Mouse (Mus musculus) kidney, embryonic 16.5 days (tissue): ENCODE data around the gene Mslnl. TPM values are rescaled to one million over a fixed set of nuclear protein-coding genes. Genes with fewer than 3 reads are reported as not detected.

Experiments used
- ATAC-seq: fragments of 200-750 bp; cut with Nextera tagmentation; 2 replicates; pipeline ENCODE4 v1.8.0; 2017; ENCODE audit warnings: moderate TSS enrichment; ENCODE audit not compliant: low FRiP score, low TSS enrichment
- H3K27ac ChIP-seq: fragments of 300-500 bp; sonication (generic); 2 replicates; pipeline ENCODE4 v1.5.1; 2014; ENCODE audit warnings: low read length
- H3K27me3 ChIP-seq: fragments of 300-500 bp; sonication (generic); 2 replicates; pipeline ENCODE4 v1.6.1; 2014; ENCODE audit warnings: low read length, control low read depth, mixed read lengths; ENCODE audit not compliant: insufficient read depth
- H3K36me3 ChIP-seq: fragments of 300-500 bp; sonication (generic); 2 replicates; pipeline ENCODE4 v1.6.1; 2014; ENCODE audit warnings: low read length, control low read depth, mixed read lengths; ENCODE audit not compliant: insufficient read depth
- H3K4me1 ChIP-seq: fragments of 300-500 bp; sonication (generic); 2 replicates; pipeline ENCODE4 v1.6.1; 2014; ENCODE audit warnings: low read length, control low read depth, mixed read lengths; ENCODE audit not compliant: insufficient read depth
- H3K4me2 ChIP-seq: fragments of 300-500 bp; sonication (generic); replicated peaks from 2 replicates; pipeline ENCODE4 v1.6.1; 2014; ENCODE audit warnings: low read depth, low read length
- H3K4me3 ChIP-seq: fragments of 300-500 bp; sonication (generic); 2 replicates; pipeline ENCODE4 v1.5.1; 2014; ENCODE audit warnings: mild to moderate bottlenecking, low read length
- H3K9ac ChIP-seq: fragments of 300-500 bp; sonication (generic); replicated peaks from 2 replicates; pipeline ENCODE4 v1.6.1; 2014; ENCODE audit warnings: low read length
- H3K9me3 ChIP-seq: fragments of 300-500 bp; sonication (generic); 2 replicates; pipeline ENCODE4 v1.6.1; 2016; ENCODE audit warnings: low read length, control low read depth
- WGBS: fragments of 180-500 bp; shearing (Covaris S2); extraction: QIAGEN DNeasy Blood & Tissue Kit; methylation state at CpG from one replicate; pipeline ENCODE4 v1.1.7; 2014; 5-methylcytosine and 5-hydroxymethylcytosine counted together
- microRNA-seq: library from miRNA; unstranded; fragments of <30 nt; microRNA quantifications from one replicate; pipeline ENCODE4, GENCODE M21; 2016
- polyA plus RNA-seq: library from polyadenylated mRNA; unstranded; fragments of >200 nt; fragmentation: Nextera tagmentation; extraction: Ambion mirVana; gene quantifications from 2 replicates; pipeline ENCODE4 v1.2.1, GENCODE M21; 2015

The Mslnl gene
- polyA plus RNA-seq, 1 experiment from 2014 or later = not detected

DNA sequence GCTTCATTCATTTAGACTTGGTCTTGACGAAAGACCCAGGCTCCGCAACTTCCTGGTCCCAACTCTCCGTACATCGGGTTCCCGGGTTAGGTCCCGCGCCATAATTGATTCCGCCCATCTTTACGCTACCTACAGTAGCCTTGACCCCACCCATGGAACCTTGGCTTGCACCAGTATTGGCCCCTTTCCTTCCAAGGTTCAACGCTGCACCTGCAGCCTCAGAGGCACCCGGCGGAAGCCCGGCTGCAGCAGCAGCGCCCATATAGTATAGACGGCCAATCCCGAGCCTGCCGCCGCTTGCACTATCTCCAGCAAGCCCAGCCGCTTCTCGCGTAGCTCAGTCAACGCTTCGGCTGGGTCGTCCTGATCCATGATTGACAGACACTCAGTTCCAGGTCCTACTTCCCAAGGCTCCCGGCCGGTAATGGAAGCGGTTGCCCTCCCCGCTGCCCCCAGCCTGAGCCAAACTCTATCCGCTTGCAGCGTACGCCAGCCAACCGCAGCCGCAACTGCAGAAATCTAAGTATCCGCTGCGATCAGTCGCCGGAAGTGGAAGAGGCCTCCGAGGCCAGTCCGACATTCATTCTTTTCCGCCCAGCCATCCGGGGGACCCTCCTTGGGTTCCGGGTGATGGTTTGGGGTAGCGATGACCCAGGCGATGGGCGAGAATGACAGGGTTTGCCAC lies 56.1 kb downstream of the Mslnl start:
- WGBS = under 1% methylated on average over 45 of the region's 45 CpGs
- H3K27ac ChIP-seq = peak overlapping the region; percentile 99
- no peaks in the 10 kb centered on the region for H3K27me3 ChIP-seq
- H3K4me2 ChIP-seq = peak overlapping the region; percentile 93
- peak overlapping the region; percentile 85 for H3K9ac ChIP-seq
- 0 out of 2 replicates have a peak, but pooled peaks cover 2% of the 10 kb centered on the region for H3K36me3 ChIP-seq
- H3K9me3 ChIP-seq = no peaks in the 10 kb centered on the region
- ATAC-seq = peak; percentile 42
- H3K4me3 ChIP-seq = peak overlapping the region; percentile 95
- H3K4me1 ChIP-seq = peaks cover 56% of the 10 kb centered on the region

DNA sequence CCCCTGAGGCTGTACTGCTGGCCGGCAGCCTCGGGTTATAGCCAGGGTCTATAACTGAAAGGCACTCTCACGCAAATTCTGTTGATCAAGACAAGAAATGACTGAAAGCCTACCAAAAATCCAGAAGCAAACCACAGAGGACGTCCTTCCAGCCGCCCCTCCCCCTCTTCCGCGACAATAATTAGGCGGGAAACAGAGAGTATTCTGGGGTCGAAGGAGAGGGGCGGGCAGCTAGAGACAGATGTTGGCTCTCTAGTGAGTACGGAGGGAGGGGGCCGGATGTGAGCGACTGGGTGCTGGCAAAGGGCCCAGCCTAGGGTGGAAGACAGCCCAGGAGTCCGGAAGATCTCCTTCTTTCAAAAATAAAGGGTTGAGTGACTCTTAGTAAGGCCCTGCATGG lies 56.8 kb downstream of the Mslnl start, which contains the start of gene Fam173a:
Fam173a (minus strand) TSS at position 287 of the 400 bp plus-strand sequence.
- Histone ChIP-seq H3K27me3 (no peaks in the 10 kb centered on the region), H3K36me3 (0 out of 2 replicates have a peak, but pooled peaks cover 2% of the 10 kb centered on the region), H3K27ac (peak within 1 kb of the TSS; percentile 99), H3K9ac (peak within 1 kb of the TSS; percentile 85), H3K4me2 (peak within 1 kb of the TSS; percentile 93), H3K4me3 (peak within 1 kb of the TSS; percentile 95), H3K4me1 (peaks cover 62% of the 10 kb centered on the region), H3K9me3 (no peaks in the 10 kb centered on the region)
- WGBS = under 1% methylated on average over 12 of the region's 14 CpGs
- ATAC-seq = peak; percentile 61

DNA sequence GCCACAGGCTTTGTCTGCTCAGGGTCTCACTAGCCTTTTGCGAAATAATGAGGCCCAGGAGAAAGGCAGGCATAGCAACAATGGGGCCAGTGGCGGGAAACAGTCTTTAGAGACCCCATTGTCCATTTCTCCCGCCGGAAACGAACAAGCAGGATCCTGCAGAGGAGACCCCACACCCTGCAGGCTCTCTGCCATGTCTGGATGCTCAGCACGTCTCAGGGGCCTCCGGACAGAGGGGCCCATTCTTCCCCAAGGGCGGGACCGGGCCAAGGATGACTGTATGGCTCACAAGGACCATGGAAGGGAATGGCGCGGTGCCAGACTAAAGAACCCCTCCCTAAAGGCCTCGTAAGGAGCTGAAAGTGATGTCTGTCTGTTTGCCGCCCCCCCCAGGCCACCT lies 58.4 kb downstream of the Mslnl start:
- Histone ChIP-seq H3K9ac (no peak overlapping the region), H3K4me1 (peaks cover 63% of the 10 kb centered on the region), H3K4me3 (no peak overlapping the region), H3K27me3 (no peaks in the 10 kb centered on the region), H3K9me3 (no peaks in the 10 kb centered on the region), H3K4me2 (no peak overlapping the region), H3K36me3 (0 out of 2 replicates have a peak, but pooled peaks cover 2% of the 10 kb centered on the region), H3K27ac (peak overlapping the region; percentile 5; the same call in 1 of the 2 replicates)
- WGBS = 79% methylated on average over 13 of the region's 13 CpGs
- ATAC-seq = no peak

DNA sequence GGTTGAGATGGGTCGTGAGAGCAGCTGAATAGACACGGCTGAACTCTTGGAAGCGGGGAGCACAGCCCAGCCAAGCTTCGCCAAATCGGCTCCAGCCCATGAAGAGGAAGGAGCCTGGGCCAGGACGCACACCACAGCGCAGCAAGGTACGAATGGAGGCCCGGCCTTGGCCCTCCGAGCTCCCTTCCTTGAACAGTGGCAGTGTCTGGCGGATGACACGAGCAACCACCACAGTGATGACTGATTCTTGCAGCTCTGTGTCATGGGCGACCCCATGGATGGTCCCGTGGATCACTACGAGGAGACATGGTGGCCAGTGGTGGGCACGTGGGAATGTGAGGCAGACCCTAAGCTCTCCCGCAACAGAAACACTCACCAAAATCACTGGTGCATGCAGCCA lies 59.2 kb downstream of the Mslnl start:
- no peak for ATAC-seq
- Histone ChIP-seq H3K9ac (peak overlapping the region; percentile 81; the same call in 1 of the 2 replicates), H3K27ac (no peak overlapping the region), H3K4me1 (peaks cover 63% of the 10 kb centered on the region), H3K4me3 (peak overlapping the region; percentile 72; the same call in 1 of the 2 replicates), H3K36me3 (no peaks in the 10 kb centered on the region), H3K27me3 (no peaks in the 10 kb centered on the region), H3K9me3 (no peaks in the 10 kb centered on the region), H3K4me2 (peak overlapping the region; percentile 74)
- WGBS = 77% methylated on average over 17 of the region's 17 CpGs

DNA sequence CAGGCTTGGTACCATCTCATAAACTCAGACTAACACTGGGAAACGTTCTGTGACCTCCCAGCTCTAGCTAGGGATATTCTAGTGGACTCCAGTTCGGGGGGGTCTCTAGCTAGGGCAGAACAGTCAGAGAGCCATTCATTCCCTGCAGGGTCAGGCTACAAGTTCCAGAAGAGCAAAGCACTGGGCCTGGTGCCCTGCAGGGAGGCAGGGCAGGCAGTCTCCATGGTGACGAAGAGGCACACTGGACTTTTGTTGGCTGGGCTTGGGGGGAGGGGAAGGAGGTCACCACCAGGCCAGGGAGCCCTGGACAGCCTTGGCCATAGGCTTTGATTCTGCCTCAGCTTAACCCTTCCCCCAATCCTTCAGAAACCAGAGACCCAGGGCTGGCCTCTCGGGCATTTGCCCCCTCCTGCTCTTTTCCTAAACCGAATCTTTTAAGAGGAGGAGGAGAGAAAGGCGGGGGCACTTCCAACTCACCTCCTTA lies 59.8 kb downstream of the Mslnl start, which contains the start of gene AC134908.4:
AC134908.4 (minus strand) TSS at position 51 of the 484 bp plus-strand sequence.
- Histone ChIP-seq H3K9ac (peak within 1 kb of the TSS; percentile 81), H3K27ac (peak within 1 kb of the TSS; percentile 58; the same call in 1 of the 2 replicates), H3K36me3 (no peaks in the 10 kb centered on the region), H3K4me3 (peak within 1 kb of the TSS; percentile 72), H3K27me3 (no peaks in the 10 kb centered on the region), H3K4me2 (peak within 1 kb of the TSS; percentile 74), H3K4me1 (peaks cover 59% of the 10 kb centered on the region), H3K9me3 (no peaks in the 10 kb centered on the region)
- 9% methylated on average over 6 of the region's 6 CpGs for WGBS
- peak; percentile 23 for ATAC-seq

DNA sequence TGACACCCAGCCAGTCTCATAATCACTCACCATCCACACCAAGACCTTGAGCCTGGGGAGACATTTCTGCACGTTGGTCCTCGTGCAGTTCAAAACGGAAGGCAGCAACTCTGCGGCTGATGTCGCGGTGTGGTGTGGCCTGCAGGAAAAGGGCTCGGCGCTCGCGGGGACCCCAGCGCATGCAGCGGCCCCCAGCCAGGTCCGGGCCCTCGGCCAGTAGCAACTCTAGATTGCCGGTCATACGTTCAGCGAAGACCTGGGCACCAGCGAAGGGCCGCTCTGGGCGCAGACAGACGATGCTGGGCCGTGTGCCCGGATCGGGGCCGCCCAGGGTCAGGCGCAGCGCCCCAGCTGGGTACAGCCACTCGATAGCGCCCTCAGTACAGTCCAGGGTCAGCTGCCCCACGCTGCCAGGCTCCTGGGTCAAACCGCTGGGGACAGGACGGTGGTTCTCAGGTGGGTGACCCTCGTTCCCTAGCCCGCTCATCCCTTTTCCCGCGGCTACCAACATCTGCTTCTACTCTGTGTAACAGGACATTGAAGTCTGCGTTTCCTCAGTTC lies 60.4 kb downstream of the Mslnl start:
- no peaks in the 10 kb centered on the region for H3K27me3 ChIP-seq
- H3K9ac ChIP-seq = peak overlapping the region; percentile 81
- no peaks in the 10 kb centered on the region for H3K36me3 ChIP-seq
- WGBS = 1% methylated on average over 37 of the region's 37 CpGs
- H3K9me3 ChIP-seq = no peaks in the 10 kb centered on the region
- peak overlapping the region; percentile 58; the same call in 1 of the 2 replicates for H3K27ac ChIP-seq
- peaks cover 53% of the 10 kb centered on the region for H3K4me1 ChIP-seq
- peak overlapping the region; percentile 74 for H3K4me2 ChIP-seq
- peak overlapping the region; percentile 72 for H3K4me3 ChIP-seq
- ATAC-seq = no peak

DNA sequence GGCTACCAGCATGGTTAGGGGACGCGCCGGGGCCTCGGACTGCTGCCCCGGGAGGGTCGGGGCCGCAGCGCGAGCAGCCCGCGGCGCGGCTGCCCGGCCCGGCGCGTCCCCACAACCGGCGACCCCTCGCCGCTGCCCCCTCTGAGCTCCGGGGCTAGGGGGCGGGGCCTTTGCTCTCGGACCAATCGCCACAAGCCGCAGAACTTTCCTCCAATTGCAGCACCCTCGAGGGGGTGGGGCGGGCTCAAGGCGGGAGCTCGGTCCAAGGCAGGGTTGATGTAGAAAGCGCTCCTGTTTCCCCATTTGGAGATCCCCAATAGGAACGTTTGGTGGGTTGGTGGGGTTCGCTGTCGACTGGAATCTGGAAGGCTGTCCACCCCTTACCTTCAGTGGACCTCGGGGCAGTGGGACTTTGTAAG lies 61.1 kb downstream of the Mslnl start, which contains the start of gene Metrn:
Metrn (minus strand) TSS at position 186 of the 419 bp plus-strand sequence.
- Histone ChIP-seq H3K27me3 (no peaks in the 10 kb centered on the region; the same call in 1 of the 2 replicates), H3K4me2 (peak within 1 kb of the TSS; percentile 74), H3K4me1 (peaks cover 50% of the 10 kb centered on the region), H3K36me3 (no peaks in the 10 kb centered on the region), H3K9ac (peak within 1 kb of the TSS; percentile 81), H3K27ac (peak within 1 kb of the TSS; percentile 62), H3K9me3 (no peaks in the 10 kb centered on the region), H3K4me3 (peak within 1 kb of the TSS; percentile 72)
- peak; percentile 80 for ATAC-seq
- 0% methylated on average over 35 of the region's 35 CpGs for WGBS

Small RNA genes within 50 kb of the gene (microRNA-seq; reads per million reads assigned to microRNA genes)
- gene Gm25083 (not detected), gene Mir6966 (not detected)

Other genes with a start within 250 kb of the Mslnl start
- gene Sstr5, start 238.8 kb upstream of the Mslnl start, polyA plus RNA-seq = 0.13 TPM in 1 of 2 replicates, not detected in the other
- gene Sox8, start 165.4 kb upstream of the Mslnl start, polyA plus RNA-seq = 3.3 and 5.3 TPM in 2 replicates
- 32.7 and 35.4 TPM in 2 replicates for gene Lmf1, start 157.0 kb upstream of the Mslnl start, polyA plus RNA-seq
- 0.40 and 1.2 TPM in 2 replicates for gene Gng13, start 18.9 kb upstream of the Mslnl start, polyA plus RNA-seq
- 38.1 and 41.2 TPM in 2 replicates for gene Chtf18, start 8.6 kb upstream of the Mslnl start, polyA plus RNA-seq
- gene Rpusd1, start 8.4 kb upstream of the Mslnl start, polyA plus RNA-seq = 26.2 and 26.8 TPM in 2 replicates
- 6.9 and 7.8 TPM in 2 replicates for gene Msln, start 18.3 kb downstream of the Mslnl start, polyA plus RNA-seq
- gene Narfl, start 37.7 kb downstream of the Mslnl start, polyA plus RNA-seq = 37.9 and 39.2 TPM in 2 replicates
- gene Haghl, start 49.6 kb downstream of the Mslnl start, polyA plus RNA-seq = 79.8 and 83.7 TPM in 2 replicates
- gene Ccdc78, start 50.5 kb downstream of the Mslnl start, polyA plus RNA-seq = 0.16 and 0.46 TPM in 2 replicates
- 105 and 109 TPM in 2 replicates for gene Fam173a, start 56.9 kb downstream of the Mslnl start, polyA plus RNA-seq
- gene AC134908.4, start 59.6 kb downstream of the Mslnl start, polyA plus RNA-seq = 0.40 and 0.57 TPM in 2 replicates
- gene Metrn, start 61.1 kb downstream of the Mslnl start, polyA plus RNA-seq = 56.8 and 57.1 TPM in 2 replicates
- 1.4 and 2.0 TPM in 2 replicates for gene Fbxl16, start 73.0 kb downstream of the Mslnl start, polyA plus RNA-seq
- gene Wdr24, start 87.6 kb downstream of the Mslnl start, polyA plus RNA-seq = 33.1 and 35.3 TPM in 2 replicates
- 72.3 and 73.0 TPM in 2 replicates for gene Jmjd8, start 92.8 kb downstream of the Mslnl start, polyA plus RNA-seq
- 387 and 393 TPM in 2 replicates for gene Stub1, start 97.4 kb downstream of the Mslnl start, polyA plus RNA-seq
- 3.3 and 4.0 TPM in 2 replicates for gene Rhbdl1, start 101.3 kb downstream of the Mslnl start, polyA plus RNA-seq
- 4.0 and 4.3 TPM in 2 replicates for gene Gm20683, start 105.7 kb downstream of the Mslnl start, polyA plus RNA-seq
- 29.3 and 32.5 TPM in 2 replicates for gene Rhot2, start 108.8 kb downstream of the Mslnl start, polyA plus RNA-seq
- gene Wdr90, start 125.5 kb downstream of the Mslnl start, polyA plus RNA-seq = 33.1 and 33.5 TPM in 2 replicates
- gene Mcrip2, start 132.7 kb downstream of the Mslnl start, polyA plus RNA-seq = 72.9 and 79.2 TPM in 2 replicates
- gene Mettl26, start 139.0 kb downstream of the Mslnl start, polyA plus RNA-seq = 100 and 102 TPM in 2 replicates
- 0.71 and 1.0 TPM in 2 replicates for gene Wfikkn1, start 144.8 kb downstream of the Mslnl start, polyA plus RNA-seq
- gene Rab40c, start 183.7 kb downstream of the Mslnl start, polyA plus RNA-seq = 33.5 and 33.7 TPM in 2 replicates
- 85.8 and 95.9 TPM in 2 replicates for gene Pigq, start 208.9 kb downstream of the Mslnl start, polyA plus RNA-seq
- 1.8 and 3.7 TPM in 2 replicates for gene Nhlrc4, start 208.9 kb downstream of the Mslnl start, polyA plus RNA-seq
- 8.1 and 9.5 TPM in 2 replicates for gene A930017K11Rik, start 216.5 kb downstream of the Mslnl start, polyA plus RNA-seq
- 26.0 and 30.7 TPM in 2 replicates for gene Capn15, start 249.8 kb downstream of the Mslnl start, polyA plus RNA-seq